Mouse (Mus musculus): ENCODE data around the gene Rgs6. TPM values are rescaled to one million over a fixed set of nuclear protein-coding genes. Genes with fewer than 3 reads are reported as not detected.

Rgs6 gene
- 1 to 10 TPM in 1 of 2 experiments, under 1 TPM in 1; 0.50 to 1.2 TPM for total RNA-seq (2021)
- long read RNA-seq, experiment 1: 0 reads
- long read RNA-seq, experiment 2, partial matches to known transcripts: 0 of 1 reads
- long read RNA-seq, experiment 2, other reads (novel, unspliced or antisense): 1 of 1 reads

DNA sequence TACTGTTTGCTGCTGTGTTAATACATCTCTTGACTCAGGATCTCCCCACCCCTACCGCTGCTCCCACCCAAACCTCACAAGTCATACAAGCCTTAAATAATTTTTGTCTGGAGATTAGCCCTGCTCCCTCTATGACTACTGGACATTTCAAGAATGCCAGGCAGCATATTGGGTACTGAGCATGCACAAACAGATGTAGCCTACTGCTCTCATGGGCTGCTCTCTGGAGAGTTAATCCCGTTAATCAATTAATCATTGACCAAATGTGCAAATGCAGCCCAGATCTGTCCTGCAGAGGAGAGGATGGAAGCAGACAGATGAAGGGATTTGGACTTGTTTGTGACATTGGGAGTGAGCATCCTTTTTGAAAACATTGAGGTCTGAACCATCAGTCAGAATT, at the start of gene Rgs6:
Rgs6 (plus strand) TSS at position 276 of the 400 bp plus-strand sequence.
- DNase-seq (ENCODE audit: low spot score in 2 of 2): no peak

DNA sequence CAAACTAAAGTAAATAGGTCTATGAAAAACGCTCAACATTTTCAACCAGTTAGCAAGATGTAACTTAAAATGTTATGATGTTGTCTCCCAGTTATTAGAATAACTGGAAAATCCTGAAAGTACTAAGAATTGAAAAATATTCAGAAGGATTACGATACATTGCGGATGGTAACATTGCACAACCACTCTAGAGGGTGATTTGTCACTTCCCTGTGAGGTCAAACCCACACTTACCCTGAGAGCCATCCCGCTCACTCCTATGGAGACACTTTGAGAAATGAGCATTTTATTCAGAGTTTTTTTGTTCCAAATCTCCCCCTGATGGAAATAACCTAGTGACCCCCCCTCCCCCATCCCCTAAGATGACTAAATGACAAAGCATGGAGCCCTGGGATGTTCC, 41.0 kb upstream of the Rgs6 start:
- DNase-seq (ENCODE audit: low spot score in 2 of 2): no peak

DNA sequence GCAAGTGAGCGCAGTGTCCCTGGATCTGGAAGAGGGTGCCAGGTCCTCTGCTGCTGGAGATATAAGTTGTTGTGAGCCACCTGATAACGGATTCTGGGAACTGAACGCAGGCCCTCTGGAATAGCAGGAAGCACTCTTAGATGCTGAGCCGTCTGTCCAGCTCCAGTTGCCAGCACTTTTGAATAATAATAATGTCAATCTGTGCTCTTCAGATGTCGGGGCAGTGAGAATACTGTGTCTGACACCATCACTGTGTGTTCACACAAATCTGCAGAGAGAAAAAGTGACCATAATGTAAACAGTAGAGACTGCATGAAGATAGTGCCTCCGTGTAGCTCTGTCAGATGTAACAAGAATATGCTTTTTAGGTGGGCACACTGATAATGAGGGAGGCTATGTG, 38.9 kb upstream of the Rgs6 start:
- DNase-seq (ENCODE audit: low spot score in 2 of 2): no peak

DNA sequence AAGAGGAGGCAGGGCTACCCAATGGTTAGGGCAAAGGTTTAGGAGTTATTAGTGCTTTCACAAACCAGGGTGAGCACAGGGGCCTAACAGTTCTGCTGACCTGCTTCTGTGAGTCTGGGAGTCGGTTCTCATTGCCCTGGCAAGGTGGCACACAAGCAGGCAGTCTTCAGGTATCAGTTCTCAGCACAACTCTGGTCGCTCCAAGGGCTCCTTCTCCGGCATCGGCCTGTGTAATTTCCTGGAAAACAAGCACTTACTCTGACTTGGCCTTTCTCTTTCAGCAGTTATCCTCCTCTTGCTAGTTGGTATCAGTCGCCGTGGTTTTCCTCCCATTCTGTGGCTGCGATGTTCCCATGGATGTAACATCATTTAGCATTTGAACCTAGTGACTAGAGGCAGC, 38.0 kb upstream of the Rgs6 start:
- DNase-seq (ENCODE audit: low spot score in 2 of 2): no peak

DNA sequence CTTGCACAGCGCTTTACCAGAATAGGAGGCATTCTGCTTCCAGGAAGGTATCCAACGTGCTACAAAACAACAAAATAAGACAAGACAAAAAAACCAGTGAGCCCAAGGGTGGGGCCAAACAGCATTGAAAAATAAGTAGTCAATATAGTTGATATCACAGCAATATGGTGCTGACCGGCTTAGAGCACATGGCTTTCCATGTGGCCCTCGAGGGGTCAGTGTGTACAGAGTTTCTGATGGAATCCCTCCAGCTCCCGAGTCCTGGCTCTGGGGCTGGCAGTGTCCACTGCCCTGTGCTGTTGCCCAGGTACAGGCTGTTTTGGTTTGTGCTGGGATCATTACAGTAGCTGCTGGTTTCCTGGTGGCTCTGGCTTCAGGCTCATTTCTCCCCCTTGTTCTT, 35.7 kb upstream of the Rgs6 start:
- no peak for DNase-seq (ENCODE audit: low spot score in 2 of 2)

DNA sequence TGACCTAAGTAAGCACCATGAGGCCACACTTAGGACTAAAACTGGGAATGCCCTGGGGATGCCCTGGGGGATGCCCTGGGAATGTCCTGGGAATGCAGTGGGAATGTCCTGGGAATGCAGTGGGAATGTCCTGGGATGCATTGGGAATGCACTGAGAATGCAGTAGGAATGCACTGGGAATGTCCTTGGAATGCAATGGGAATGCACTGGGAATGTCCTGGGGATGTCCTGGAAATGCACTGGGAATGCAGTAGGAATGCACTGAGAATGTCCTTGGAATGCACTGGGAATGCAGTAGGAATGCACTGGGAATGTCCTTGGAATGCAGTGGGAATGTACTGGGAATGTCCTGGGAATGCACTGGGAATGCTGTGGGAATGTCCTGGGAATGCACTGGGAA, 25.2 kb upstream of the Rgs6 start:
- DNase-seq (ENCODE audit: low spot score in 2 of 2): no peak

DNA sequence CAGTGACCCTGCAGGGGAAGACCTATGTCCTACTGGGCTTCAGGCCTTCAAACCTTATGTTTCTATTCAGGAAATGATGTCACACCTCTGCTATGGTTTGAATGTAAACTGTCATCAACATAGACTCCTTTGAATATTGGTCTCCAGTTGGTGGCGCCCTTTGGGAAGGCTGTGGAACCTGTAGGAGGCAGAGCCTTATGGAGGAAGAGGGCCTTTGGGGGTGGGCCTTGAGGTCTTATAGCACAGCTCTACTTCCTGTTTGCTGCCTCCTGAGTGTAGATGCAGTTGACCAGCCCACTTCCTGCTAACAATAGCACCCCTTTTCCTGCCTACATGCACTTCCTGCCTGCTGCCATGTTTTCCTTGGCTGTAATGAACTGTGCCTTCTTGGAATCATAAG, 19.7 kb upstream of the Rgs6 start:
- DNase-seq (ENCODE audit: low spot score in 2 of 2): no peak

DNA sequence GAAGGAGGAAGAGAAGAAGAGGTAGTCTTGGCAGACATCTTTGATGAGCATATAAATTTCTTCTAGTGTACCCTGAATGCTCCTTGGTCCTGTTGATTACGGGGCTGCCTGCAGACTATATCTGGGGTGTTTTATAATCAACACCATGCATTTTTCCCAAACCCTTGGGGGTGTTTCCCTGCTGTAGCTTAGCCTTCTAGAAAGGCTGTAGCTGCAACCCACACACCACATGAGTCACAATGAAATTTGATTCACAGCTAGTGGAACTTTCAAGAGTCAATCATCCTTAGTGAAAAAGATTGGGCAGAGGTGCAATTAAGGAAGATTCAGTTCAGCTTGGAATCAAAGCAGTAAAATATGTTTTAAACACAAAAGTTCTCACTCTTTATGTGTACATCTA, 15.4 kb upstream of the Rgs6 start:
- DNase-seq (ENCODE audit: low spot score in 2 of 2): no peak

DNA sequence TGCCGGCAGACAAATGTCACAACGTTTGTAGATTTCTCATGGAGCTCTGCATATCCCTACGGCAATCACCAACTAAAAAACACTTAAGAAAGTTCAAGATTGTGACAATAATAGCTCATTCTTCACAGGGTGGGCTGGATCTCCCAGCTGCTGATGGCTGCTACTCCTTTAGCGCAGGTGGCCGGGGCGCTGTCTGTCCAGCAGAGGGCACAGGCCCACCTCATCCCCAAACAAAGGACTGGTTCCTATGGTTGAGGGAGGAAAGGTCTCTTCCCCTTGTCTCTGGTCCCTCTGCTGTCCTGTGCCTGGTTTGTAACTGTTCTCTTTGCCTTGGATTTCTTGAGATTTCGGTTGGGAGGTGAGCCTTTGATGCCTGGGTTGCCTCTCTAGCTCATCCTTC, 1.5 kb upstream of the Rgs6 start:
- no peak for DNase-seq (ENCODE audit: low spot score in 2 of 2)

DNA sequence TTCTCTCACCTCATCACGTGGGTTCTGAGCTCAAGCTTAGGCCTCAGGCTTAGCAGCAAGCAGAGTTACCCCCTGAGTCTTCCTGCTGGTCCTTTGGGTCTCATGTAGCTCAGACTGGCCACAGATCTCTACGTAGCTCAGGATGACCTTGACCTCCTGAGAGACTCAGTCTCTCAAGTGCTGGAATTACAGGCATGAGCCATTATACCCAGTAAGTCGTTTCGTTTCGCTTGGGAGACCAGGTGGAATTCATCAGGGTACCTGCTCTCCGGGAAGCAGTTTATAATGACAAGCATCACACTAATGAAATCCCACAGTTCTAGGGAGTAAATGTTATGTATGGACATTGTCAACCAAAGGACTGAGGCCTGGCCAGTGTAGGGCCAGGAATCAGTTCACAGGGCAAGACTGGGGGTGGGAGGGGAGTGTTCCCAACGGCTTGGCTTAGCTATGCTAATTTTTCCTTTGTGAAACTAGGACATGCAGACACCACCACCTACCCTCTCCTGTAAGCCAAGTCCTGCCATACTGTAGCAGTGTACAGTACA, 670 bp upstream of the Rgs6 start:
- DNase-seq (ENCODE audit: low spot score in 2 of 2): no peak

DNA sequence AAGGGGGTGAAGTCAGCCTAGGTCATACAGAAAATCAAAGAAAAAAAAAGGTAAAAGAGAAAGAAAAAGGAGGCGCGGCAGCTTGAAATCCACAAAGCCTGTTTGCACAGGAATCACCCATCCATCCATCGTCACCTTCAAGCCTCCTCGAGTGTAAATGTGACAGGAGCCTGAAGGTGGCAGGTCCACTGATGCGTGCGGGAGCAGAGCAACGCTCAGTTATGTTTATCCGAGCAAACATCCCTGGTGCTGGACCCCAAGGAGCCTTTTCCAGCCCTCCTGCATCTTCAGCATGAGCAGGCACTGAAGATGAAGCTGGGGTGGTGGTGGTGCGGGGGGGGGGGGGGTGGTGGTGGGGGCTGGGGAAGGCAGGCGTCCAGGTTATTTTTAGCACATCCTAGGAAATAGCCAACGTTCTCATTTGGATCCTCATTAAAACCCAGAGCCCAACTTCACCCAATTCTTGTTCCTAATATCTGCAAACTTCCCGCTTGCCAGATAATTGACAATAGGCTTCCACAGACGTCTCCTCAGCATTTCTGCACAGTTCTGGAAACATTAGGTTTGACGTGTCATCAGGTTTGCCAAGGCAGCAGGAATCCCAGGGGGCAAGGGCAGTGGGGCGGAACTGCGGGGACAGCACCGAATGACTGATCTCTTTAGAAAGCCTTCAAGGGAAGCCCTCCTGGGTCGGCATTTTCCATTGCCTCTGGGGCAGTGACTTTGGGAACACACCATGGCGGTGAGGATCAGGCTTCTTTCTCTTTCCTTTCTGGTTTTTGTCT, 946 bp downstream of the Rgs6 start:
- DNase-seq (ENCODE audit: low spot score in 2 of 2): no peak

DNA sequence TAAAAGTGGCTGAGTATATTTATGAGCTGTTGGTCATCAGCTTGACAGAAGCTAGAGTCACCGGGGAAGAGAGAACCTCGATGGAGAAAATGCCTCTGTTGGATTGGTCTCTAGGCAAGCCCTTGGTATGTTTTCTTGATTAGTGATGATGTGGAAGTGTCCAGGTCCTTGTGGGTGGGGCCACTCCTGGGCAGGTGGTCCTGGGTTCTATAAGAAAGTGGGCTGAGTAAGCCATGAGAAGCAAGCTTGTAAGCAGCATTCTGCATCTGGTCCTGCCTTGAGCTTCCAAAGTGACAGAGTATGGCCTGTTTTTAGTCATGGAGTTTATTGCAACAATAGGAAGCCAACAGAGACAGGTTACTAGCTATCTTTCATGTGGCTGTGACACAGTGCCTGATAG, 10.9 kb downstream of the Rgs6 start:
- DNase-seq (ENCODE audit: low spot score in 2 of 2): no peak

DNA sequence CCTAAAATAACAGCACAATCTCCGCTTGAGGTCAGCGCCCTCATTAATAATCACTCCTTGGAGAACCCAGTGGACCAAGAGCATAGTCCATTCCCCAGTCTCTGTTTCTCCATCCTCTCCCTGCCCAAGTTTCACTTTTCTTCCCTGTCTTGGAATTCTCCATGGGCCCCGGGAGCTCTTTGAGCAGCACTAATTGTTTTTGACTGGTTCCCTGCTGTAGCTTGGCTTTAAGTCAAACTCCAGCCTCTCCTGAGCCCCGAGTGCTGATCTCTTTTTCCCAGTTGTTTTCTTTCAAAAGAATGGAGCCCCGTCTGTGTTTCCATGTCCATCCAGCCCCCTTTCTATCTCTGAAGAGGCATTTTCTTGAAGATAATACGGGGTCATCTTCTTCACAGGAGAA, 12.3 kb downstream of the Rgs6 start:
- no peak for DNase-seq (ENCODE audit: low spot score in 2 of 2)

DNA sequence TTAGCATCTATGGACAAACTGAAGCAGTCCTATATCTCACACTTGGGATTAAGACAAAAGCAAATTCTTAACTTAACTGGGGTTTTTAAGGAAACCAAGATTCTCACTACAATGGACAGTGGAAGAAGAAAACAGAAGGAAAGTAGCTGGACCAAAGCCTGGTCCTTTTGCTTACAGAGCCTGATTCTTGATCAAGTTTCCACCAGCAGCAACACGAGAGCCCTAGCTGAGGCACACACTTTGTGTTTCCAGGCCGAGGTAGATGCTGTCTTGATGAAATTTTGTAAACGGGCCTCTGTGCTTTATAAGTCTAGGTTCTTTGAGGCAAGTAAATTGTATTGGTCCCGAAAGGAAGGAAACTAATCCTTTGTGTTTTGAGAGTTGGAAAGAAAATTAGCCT, 14.7 kb downstream of the Rgs6 start:
- DNase-seq (ENCODE audit: low spot score in 2 of 2): no peak

DNA sequence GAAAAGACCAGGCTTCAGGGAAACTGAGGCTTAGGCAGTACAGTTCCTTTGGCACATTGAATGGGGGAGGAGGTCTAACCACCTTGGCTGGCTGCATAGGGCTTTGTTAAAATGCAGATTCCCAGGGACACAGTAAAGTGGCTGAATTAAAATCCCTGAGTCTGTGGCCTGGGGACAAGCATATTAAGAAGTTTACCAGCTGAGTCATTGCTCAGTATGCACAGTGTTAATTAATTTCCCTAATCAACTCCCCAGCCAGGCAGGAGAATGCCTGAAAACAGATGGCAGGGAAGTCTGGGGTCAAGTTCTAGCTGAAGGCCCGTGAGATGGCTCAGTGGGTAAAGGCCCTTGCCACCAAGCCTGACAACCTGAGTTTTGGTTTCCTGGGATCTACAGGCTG, 15.2 kb downstream of the Rgs6 start:
- DNase-seq (ENCODE audit: low spot score in 2 of 2): no peak

DNA sequence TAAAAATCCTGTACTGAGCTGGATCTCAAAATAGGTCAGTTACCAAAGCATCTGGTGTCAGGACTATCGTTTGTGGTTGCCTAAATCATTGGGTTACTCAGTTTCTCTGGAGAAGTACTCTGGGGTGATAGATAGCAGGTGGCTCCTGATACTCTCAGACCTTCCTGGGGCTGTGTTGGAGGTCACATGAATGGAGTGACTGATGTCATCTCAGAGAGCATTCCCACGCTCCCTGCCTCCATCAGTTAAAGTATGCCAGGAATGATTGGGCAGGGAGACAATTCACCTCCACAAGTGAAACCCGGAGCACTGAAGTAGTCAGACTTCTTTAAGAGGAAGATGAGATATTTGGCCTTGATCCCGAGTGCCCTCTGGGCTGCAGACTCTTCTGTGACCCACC, 15.9 kb downstream of the Rgs6 start:
- DNase-seq (ENCODE audit: low spot score in 2 of 2): no peak

DNA sequence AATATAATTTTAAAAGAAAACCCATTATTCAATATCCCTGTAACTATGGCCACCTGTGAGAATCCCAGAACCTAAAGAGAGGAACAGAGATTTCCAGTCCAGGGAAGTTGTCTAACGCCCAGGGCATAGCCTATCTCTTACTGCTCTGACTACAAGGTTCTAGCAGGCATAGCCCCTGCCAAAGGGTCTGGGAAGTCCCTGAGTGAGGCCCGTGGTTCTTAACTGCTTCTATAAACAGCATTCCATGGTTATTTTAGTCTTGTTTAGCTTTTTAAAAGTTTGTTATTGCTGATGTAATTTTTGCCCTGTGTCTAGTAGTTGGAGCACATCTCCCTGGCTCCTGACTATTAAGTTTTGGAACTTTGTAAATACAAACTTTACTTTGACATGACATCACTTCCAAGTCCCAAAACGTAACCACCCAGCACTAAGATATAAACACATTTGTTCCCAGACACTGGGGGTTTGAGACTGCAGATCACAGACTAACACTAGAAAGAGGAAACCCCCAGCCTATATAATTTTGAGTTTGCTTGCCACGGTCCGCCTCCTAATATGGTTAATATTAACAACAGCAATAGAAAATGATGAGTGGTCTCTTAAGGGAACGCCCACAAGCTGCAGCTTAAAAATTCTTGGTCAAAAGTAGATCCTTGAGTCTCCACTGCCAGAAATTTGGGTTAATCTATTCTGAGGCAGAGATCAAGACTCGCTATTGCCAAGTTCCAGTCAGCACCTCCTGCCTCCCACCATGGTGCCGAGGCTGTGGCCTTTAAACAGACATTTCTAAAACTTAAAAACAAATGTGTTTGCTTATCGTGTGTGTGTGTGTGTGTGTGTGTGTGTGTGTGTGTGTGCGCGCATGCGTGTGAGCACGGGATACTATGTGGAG, 24.9 kb downstream of the Rgs6 start:
- DNase-seq (ENCODE audit: low spot score in 2 of 2): no peak

DNA sequence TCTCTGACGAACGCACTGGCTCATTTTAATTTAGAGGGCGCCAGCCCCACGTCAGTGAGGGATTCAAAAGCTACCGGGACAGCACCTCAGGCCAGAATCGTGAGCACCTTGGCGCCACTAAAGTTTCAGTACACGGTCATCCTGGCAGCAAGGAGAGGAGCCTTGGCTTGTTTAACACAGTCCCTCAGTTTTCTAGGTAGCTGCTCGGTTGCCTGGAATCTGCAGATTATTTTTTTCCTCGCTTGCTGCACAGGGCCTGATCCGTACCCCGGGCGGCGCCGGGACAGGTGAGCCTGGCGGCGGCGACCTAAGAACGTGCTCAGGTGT, 28.4 kb downstream of the Rgs6 start:
- no peak for DNase-seq (ENCODE audit: low spot score in 2 of 2)

DNA sequence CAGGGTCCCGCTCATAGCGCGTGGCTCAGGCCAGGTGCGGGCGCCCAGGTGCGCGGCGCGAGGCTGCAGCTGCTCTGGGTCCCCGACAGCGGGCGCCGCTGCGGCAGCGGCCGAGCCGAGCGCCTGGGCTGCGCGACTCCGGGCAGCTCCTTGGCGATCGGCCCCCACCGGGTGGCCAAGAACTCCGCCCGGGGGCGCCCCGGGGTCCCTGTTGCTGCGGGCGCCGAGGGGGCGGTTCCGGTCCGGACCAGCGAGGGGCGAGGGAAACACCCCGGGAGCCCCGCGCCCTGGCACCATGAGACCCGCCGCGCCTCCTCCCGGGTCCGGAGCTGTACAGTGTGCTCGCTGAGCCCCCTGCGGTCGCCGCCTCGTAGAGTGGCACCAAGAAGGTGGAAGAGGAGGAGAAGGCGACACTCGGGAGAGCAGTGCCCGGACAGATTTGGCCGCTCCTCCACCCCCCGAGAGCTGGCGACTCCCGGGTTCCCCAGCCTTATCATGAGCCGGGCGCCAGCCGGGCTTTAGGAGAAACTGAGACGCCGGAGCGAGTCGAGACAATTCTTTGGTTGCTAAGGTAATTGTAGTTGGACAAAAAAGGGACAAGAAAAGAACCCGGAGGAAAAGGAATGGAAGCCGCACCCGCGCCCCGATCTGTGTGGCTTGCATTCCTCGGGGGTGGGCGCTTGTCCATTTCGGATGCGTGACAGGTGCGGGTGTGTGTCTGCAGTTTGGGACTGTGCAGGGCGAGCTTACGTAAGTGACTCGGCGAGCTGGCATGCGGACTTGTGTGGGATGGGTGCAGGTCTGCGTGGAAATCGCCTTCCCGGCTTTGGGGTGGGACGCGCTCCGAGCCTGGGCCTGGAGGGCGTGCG, 29.0 kb downstream of the Rgs6 start:
- peak; percentile 22 to 34 for DNase-seq (ENCODE audit: low spot score in 2 of 2)

DNA sequence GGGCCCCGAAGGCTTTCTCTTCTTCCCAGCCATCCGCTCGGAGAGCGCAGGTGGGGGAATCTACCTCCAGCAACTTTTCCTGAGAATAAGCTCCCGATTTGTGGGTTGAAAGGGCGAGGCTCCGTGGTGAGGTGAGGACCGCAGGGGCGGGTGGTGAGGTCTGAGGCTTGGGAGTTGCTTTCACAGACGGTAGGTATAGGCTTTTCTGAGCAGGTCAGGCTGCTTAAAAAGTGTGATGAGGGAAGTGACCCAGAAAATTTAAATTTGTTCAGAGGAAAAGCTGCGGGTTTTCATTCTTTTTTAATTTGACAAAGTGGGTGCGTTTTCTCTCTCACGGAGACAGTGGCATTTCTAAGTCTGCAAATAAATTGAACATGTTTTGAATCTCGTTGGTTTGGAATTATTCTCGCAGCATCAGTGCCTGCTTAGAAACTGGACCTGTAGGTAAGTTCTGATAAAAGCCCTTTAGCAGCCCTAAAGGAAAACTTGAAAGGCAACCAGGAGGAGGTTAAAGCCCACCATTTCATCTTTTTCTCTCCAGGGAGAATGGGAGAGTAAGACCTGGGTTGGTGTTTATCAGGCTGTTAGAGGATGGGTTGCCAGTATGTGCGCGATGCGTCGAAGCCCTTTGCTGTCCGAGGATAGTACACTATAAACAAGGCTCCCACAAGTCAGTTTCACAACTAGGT, 29.7 kb downstream of the Rgs6 start:
- no peak for DNase-seq (ENCODE audit: low spot score in 2 of 2)

DNA sequence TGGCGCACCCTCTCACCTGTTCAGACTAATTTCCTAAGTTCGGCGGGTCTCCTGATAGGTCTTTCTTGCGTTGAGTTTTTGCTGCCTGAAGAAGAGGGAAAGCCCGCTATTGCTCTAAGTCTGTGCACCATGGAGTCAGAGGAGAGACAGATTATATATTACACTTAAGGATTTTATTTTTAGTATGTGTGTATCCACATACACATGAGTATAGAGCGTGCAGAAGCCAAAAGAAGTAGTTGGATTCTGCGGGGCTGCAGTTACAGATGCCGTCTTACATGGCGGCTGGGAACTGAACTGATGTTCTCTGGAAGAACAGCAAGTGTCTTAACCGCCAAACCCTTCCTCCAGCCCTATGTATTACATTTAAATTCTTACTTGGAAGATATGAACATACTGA, 52.3 kb downstream of the Rgs6 start:
- DNase-seq (ENCODE audit: low spot score in 2 of 2): no peak
